Mouse (Mus musculus) stomach, postnatal 0 days (tissue): ENCODE measurements at regions not wholly inside any gene's neighbourhood (a gene's known extent, or its start where the extent isn't known, plus 50 kb on each side); places are given as distances from the start of the nearest gene placed in this dataset.

ENCODE experiments used
- ATAC-seq: fragments of 200-750 bp; cut with Nextera tagmentation; 2 replicates; pipeline ENCODE4 v1.8.0; 2017; ENCODE audit not compliant: low FRiP score, low TSS enrichment
- DNase-seq: peaks from one replicate; pipeline ENCODE4 v3.0.0-alpha.2; 2016; ENCODE audit warnings: low spot score
- H3K27ac ChIP-seq: fragments of 300-500 bp; sonication (generic); replicated peaks from 2 replicates; pipeline ENCODE4 v1.5.1; 2014; ENCODE audit warnings: mild to moderate bottlenecking, control low read depth
- H3K27me3 ChIP-seq: fragments of 300-500 bp; sonication (generic); 2 replicates; pipeline ENCODE4 v1.6.1; 2014; ENCODE audit warnings: low read length; ENCODE audit not compliant: control insufficient read depth, insufficient read depth
- H3K36me3 ChIP-seq: fragments of 300-500 bp; sonication (generic); 2 replicates; pipeline ENCODE4 v1.6.1; 2014; ENCODE audit warnings: low read length, mixed read lengths; ENCODE audit not compliant: control insufficient read depth, insufficient read depth
- H3K4me1 ChIP-seq: fragments of 300-500 bp; sonication (generic); replicated peaks from 2 replicates; pipeline ENCODE4 v1.6.1; 2014; ENCODE audit warnings: antibody characterized with exemption; ENCODE audit not compliant: control insufficient read depth, insufficient read depth
- H3K4me2 ChIP-seq: fragments of 300-500 bp; sonication (generic); replicated peaks from 2 replicates; pipeline ENCODE4 v1.6.1; 2014; ENCODE audit warnings: low read depth, mild to moderate bottlenecking, control low read depth, moderate library complexity
- H3K4me3 ChIP-seq: fragments of 300-500 bp; sonication (generic); 2 replicates; pipeline ENCODE4 v1.5.1; 2014; ENCODE audit warnings: low read depth, low read length, control low read depth
- H3K9ac ChIP-seq: fragments of 300-500 bp; sonication (generic); 2 replicates; pipeline ENCODE4 v1.6.1; 2014; ENCODE audit warnings: mild to moderate bottlenecking, low read length, control low read depth, mixed read lengths
- H3K9me3 ChIP-seq: fragments of 300-500 bp; sonication (generic); 2 replicates; pipeline ENCODE4 v1.6.1; 2016; ENCODE audit warnings: low read length; ENCODE audit not compliant: control insufficient read depth
- CTCF ChIP-seq: IDR thresholded peaks from 2 replicates; pipeline ENCODE4 v1.5.1; 2016; ENCODE audit warnings: antibody characterized with exemption, low read depth, mild to moderate bottlenecking, moderate library complexity
- EP300 ChIP-seq: optimal IDR thresholded peaks from 2 replicates; pipeline ENCODE3; 2016; ENCODE audit warnings: antibody characterized with exemption
- WGBS: fragments of 180-500 bp; shearing (Covaris S2); extraction: QIAGEN DNeasy Blood & Tissue Kit; methylation state at CpG from one replicate; pipeline ENCODE4 v1.1.7; 2014; 5-methylcytosine and 5-hydroxymethylcytosine counted together

DNA sequence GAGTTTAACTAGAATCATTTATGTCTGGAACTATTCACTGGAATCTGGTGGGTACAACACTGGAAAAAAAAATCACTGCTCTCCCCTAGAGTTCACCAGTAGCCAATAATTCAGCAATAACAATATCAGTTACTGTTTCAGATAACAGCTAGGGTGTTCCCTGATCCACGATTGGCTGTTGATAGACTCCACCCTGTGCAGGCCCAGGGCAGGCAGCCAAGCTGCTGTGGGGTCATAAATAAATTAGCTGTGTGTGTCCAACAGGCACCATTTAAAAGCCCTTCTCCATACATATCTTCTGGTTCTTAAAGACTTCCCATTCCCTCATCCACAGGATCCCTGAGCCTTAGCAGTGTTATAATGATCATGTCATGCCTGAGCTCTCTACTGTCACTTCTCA, 83.4 kb upstream of the Tas2r134 start:
- WGBS, result 52% methylated on average over 1 of the region's 1 CpGs
- Histone ChIP-seq H3K4me1 (no peaks in the 10 kb centered on the region), H3K27ac (no peak overlapping the region), H3K9me3 (no peaks in the 10 kb centered on the region), H3K9ac (no peak overlapping the region), H3K36me3 (no peaks in the 10 kb centered on the region), H3K4me3 (no peak overlapping the region), H3K4me2 (no peak overlapping the region), H3K27me3 (no peaks in the 10 kb centered on the region)
- no peak for DNase-seq
- ATAC-seq, result no peak
- no peak for TF ChIP-seq EP300
- no peak for TF ChIP-seq CTCF

DNA sequence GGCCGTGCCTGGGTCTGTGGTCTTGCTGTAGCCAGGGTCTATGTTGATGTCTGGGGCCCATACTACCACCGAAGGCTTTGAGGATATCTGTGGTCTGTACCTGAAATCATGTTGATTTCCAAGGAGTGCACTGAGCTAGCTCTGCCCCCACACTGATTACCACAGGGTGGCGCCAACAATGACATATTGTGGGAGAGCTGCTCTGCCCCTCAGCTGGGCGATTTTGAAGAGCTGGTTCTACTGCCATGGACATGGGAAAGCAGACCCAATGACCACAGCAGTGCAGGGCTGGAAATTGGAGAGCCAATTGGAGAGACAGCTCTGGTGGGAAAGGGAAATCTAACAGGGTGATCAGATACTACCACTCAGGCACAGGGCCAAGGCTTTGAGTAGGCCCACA, 85.0 kb upstream of the Tas2r134 start:
- DNase-seq, result no peak
- Histone ChIP-seq H3K9me3 (no peaks in the 10 kb centered on the region), H3K27ac (no peak overlapping the region), H3K4me2 (no peak overlapping the region), H3K4me1 (no peaks in the 10 kb centered on the region), H3K27me3 (no peaks in the 10 kb centered on the region), H3K4me3 (no peak overlapping the region), H3K9ac (no peak overlapping the region), H3K36me3 (no peaks in the 10 kb centered on the region)
- 87% methylated on average over 4 of the region's 4 CpGs for WGBS
- TF ChIP-seq EP300 (no peak), CTCF (peak; percentile 53)
- no peak for ATAC-seq

DNA sequence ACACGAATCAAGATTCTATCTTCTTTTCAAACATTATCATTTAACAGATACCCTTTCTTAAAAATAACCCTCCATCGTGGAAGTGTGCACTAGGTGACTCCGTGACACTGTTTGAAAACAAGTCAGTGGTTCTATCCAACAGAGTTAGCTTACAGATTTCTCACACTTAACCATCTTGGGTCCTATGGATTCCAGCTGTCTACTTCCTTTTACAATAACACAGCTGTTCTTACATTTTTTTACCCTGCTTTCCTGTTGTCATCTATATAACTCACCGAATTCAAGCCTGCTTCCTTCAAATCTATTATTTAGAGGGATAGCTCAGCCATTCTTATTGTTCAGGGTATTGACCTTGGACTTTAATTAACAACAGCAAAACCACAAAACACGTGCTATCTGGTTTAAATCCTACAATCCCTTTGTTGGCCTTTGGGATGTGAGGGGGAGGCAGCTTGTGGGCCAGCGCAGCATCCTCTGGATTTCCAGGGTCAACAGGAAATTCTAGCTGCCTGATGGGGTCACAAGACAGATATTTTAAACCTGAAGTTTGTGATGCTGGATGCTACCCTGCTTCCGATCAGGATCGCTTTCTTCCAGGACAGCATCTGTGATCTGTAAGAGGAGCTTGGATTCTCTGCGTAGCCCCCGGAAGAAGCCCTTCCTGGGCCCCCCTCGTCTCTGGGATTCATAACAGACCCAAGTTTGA, 94.4 kb upstream of the Tas2r134 start:
- DNase-seq (no peak), ATAC-seq (no peak)
- Histone ChIP-seq H3K4me3 (no peak overlapping the region), H3K9ac (no peak overlapping the region), H3K27me3 (no peaks in the 10 kb centered on the region), H3K27ac (no peak overlapping the region), H3K4me1 (no peaks in the 10 kb centered on the region), H3K36me3 (no peaks in the 10 kb centered on the region), H3K4me2 (no peak overlapping the region), H3K9me3 (no peaks in the 10 kb centered on the region)
- WGBS, result 53% methylated on average over 11 of the region's 11 CpGs
- TF ChIP-seq EP300 (no peak), CTCF (no peak)

DNA sequence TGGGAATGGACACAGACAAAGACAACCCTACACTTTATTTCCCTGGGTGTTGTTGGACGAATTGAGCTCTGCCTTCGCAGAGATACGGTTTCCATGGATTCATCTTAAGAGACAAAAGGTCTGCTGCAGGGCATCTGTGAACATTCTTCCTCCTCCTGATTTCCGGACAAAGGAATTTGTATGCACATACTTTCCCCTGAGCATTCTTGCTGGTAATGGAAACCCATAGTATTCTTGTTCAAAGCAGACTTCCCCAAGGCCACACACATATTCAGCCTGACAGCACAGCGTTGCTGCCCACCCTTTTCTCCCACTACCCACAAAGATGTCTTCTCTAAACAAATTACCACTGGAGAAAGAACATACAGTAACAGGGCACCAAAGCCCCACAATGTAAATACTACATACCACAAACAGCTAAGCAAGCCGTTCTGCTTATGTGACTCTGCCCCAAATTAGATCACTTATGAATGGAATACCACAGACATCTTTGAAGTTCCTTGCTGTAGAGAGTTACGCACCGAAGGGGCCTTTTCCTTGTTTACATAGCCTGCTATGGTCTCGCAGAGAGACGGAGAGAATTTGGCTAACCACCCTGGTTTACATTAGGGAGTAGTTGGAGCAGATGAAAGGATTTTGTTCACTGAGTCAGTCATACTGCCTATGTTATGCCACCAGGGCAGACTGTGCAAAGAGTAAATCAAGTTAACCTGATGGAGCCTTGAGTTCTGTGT, 96.0 kb upstream of the Tas2r134 start:
- no peak for DNase-seq
- WGBS, result 14% methylated on average over 10 of the region's 10 CpGs

DNA sequence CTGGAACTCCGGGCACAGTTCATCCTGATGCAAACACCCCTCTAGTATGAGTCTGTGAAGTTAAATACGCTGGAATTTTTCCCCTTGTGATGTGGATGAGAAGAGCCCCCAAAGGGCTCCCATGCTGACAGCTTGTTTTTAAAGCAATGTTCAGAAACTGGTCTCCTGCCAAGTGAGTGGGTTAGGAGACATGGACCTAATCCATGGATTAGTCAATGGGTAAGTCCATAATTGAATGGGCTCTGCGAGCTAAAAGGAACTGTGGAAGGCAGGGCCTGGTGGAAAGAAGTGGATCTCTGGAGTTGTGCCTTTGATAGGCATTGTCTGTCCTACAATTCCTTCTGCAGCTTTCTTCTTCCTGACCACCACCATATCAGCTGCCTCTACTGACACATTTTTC, 104.5 kb upstream of the Tas2r134 start:
- WGBS, result 60% methylated on average over 3 of the region's 3 CpGs
- TF ChIP-seq CTCF (no peak), EP300 (no peak)
- no peaks in the 10 kb centered on the region for H3K27me3 ChIP-seq
- no peak overlapping the region for H3K4me2 ChIP-seq
- H3K9me3 ChIP-seq, result no peaks in the 10 kb centered on the region
- no peak overlapping the region for H3K9ac ChIP-seq
- H3K27ac ChIP-seq, result no peak overlapping the region
- DNase-seq (no peak), ATAC-seq (no peak)
- no peaks in the 10 kb centered on the region for H3K4me1 ChIP-seq
- H3K36me3 ChIP-seq, result no peaks in the 10 kb centered on the region
- no peak overlapping the region for H3K4me3 ChIP-seq

More for the DNA sequence above, 96.0 kb upstream of the Tas2r134 start:
- H3K27ac ChIP-seq, result no peak overlapping the region
- no peaks in the 10 kb centered on the region for H3K36me3 ChIP-seq
- TF ChIP-seq CTCF, result no peak
- TF ChIP-seq EP300, result no peak
- no peaks in the 10 kb centered on the region for H3K27me3 ChIP-seq
- H3K9ac ChIP-seq, result no peak overlapping the region
- H3K4me1 ChIP-seq, result no peaks in the 10 kb centered on the region
- no peak overlapping the region for H3K4me3 ChIP-seq
- H3K4me2 ChIP-seq, result no peak overlapping the region
- peak; percentile 32; the same call in 1 of the 2 replicates for ATAC-seq
- no peaks in the 10 kb centered on the region for H3K9me3 ChIP-seq
